Mouse (Mus musculus) bone marrow macrophage, adult 2 months (primary cell): ENCODE measurements around the gene Gm44965.

Experiments
- CTCF ChIP-seq: IDR thresholded peaks from 2 replicates; pipeline ENCODE4 v1.5.1; 2012; ENCODE audit warnings: low read depth, mild to moderate bottlenecking, low read length, moderate library complexity
- POLR2A ChIP-seq: IDR thresholded peaks from 2 replicates; pipeline ENCODE4 v1.6.1; 2012; ENCODE audit warnings: mild to moderate bottlenecking, low read depth, low read length, borderline replicate concordance

DNA sequence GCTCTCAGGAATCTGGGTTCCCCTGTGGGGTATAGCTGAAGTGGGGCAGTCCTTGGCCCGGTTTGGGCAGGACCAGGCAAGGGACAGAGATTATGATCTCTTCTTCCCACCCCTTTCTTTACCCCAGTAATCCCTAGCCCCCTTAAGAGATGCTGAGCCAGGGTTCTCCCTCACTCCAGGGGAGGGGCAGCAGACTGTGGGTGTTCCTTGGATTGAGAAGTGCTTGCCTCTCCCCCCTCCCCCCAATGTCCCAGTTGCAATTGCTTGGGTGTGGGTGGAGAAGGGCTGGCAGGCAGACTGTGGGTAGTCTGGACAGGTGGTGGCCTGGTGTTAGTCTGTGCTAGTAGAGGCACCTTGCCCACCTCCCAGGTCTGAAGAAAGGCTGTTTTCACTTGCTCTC is 1.5 kb downstream of the Gm44965 start:
- TF ChIP-seq CTCF, result no peak
- no peak for TF ChIP-seq POLR2A
